Mouse (Mus musculus) liver, embryonic 13.5 days (tissue): Measurements from ENCODE around the gene Spag8. TPM values are rescaled to one million over a fixed set of nuclear protein-coding genes. Genes with fewer than 3 reads are reported as not detected.
A peak's percentile ranks its signal among the peaks of the same experiment; 100 is the strongest.

Experiments
- ATAC-seq: fragments of 200-750 bp; cut with Nextera tagmentation; 2 replicates; pipeline ENCODE4 v1.8.0; 2017; ENCODE audit warnings: low read depth, mild to moderate bottlenecking, moderate number of reproducible peaks, moderate library complexity
- DNase-seq: peaks from one replicate; pipeline ENCODE4 v3.0.0; 2022
- H3K27ac ChIP-seq: fragments of 300-500 bp; sonication (generic); 2 replicates; pipeline ENCODE4 v1.5.1; 2015; ENCODE audit warnings: moderate library complexity, mild to moderate bottlenecking, inconsistent platforms
- H3K27me3 ChIP-seq: fragments of 300-500 bp; sonication (generic); 2 replicates; pipeline ENCODE4 v1.6.1; 2015; ENCODE audit warnings: mild to moderate bottlenecking, inconsistent platforms
- H3K36me3 ChIP-seq: fragments of 300-500 bp; sonication (generic); 2 replicates; pipeline ENCODE4 v1.6.1; 2015; ENCODE audit warnings: mild to moderate bottlenecking, inconsistent platforms
- H3K4me1 ChIP-seq: fragments of 300-500 bp; sonication (generic); replicated peaks from 2 replicates; pipeline ENCODE4 v1.6.1; 2015; ENCODE audit warnings: inconsistent platforms
- H3K4me2 ChIP-seq: fragments of 300-500 bp; sonication (generic); 2 replicates; pipeline ENCODE4 v1.6.1; 2015; ENCODE audit warnings: inconsistent platforms, mild to moderate bottlenecking, moderate library complexity
- H3K4me3 ChIP-seq: fragments of 300-500 bp; sonication (generic); replicated peaks from 2 replicates; pipeline ENCODE4 v1.5.1; 2015; ENCODE audit warnings: mild to moderate bottlenecking, inconsistent platforms
- H3K9ac ChIP-seq: fragments of 300-500 bp; sonication (generic); 2 replicates; pipeline ENCODE4 v1.6.1; 2015; ENCODE audit warnings: mild to moderate bottlenecking, inconsistent platforms
- H3K9me3 ChIP-seq: fragments of 300-500 bp; sonication (generic); replicated peaks from 2 replicates; pipeline ENCODE4 v1.6.1; 2016; ENCODE audit warnings: inconsistent platforms
- WGBS: fragments of 180-500 bp; shearing (Covaris S2); methylation state at CpG from one replicate; pipeline ENCODE4 v1.1.7; 2015; ENCODE audit not compliant: insufficient replicate concordance; 5-methylcytosine and 5-hydroxymethylcytosine counted together
- polyA plus RNA-seq: library from polyadenylated mRNA; unstranded; fragments of >200 nt; fragmentation: Nextera tagmentation; extraction: Ambion mirVana; gene quantifications from 2 replicates; pipeline ENCODE4 v1.2.1, GENCODE M21; 2015

The Spag8 gene
- 0.10 and 0.12 TPM in 2 replicates for polyA plus RNA-seq

DNA sequence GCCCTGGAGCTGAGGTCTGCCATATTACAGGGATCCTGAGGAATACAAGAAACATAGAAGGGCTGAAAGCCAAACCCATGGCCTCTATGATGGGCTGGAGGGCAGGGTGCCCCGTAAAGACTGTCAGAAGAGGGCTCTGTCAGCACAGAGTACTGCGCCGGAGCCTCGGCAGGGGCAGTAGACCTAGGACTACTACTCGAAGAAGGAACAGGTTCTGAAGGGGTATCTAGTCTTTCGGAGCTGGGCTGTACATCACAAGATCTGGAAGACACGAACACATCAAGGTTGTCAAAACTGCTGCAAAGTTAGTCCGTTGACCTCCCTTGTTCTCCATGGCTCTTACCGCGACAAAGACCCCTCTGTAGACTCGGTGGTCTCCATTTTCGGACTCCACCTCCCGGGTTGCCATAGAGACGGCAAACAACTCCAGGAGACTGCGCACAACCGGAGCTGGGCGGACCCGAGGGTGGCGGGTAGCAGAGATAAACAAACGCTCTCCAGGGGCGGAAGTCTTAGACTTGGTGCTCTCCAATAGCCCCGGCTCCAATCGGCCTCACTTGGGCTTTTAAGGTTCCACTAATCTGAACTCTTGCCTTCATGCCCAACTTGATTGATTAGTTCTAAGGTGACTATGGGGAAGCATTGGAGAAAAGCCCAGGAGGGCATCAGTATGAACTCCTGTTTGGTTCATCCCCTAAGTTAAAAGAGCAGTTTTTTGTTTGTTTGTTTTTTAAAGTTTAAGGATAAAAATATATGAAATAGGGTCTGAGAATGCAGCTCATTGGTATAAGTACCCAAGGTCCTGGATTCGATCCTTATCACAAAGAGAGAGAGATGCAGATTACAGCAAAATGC is at the start of gene Spag8:
Gene Spag8, minus strand, starts transcription at position 434 of the 855 bp plus-strand sequence.
- no peak for ATAC-seq
- peak within 1 kb of the TSS; percentile 48 for H3K9ac ChIP-seq
- peak within 1 kb of the TSS; percentile 32 for H3K27ac ChIP-seq
- peaks cover 33% of the 10 kb centered on the region for H3K4me1 ChIP-seq
- peak; percentile 58 for DNase-seq
- peak within 1 kb of the TSS; percentile 47 for H3K4me3 ChIP-seq
- H3K27me3 ChIP-seq, result 0 out of 2 replicates have a peak, but pooled peaks cover 6% of the 10 kb centered on the region
- peak within 1 kb of the TSS; percentile 54 for H3K4me2 ChIP-seq
- H3K9me3 ChIP-seq, result peaks cover 10% of the 10 kb centered on the region
- peaks cover 6% of the 10 kb centered on the region for H3K36me3 ChIP-seq
- 16% methylated on average over 24 of the region's 24 CpGs for WGBS

DNA sequence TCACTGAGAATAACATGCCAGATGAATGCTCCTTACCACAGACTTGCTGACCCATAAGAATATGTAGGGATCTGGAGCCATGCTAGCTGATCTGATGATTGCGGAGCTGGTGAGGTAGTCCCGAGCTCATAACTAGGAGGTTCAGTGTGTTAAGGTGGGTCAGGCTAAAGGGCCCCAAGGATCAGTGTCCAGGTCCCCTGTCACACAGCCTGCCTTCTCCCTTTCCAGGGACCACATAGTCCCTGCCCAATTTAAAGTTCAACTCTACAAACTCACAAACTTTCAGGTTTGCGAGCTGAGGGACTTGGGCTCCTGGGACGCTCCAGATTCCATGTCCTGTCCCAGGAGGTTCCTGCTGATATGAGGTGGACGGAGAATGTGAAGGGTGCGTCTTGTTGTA is 47.3 kb upstream of the Spag8 start, which contains the start of gene Olfr70:
Gene Olfr70, minus strand, starts transcription at position 101 of the 400 bp plus-strand sequence.
- Histone ChIP-seq H3K27ac (no peak within 1 kb of the TSS), H3K27me3 (peaks cover 14% of the 10 kb centered on the region), H3K4me1 (peaks cover 2% of the 10 kb centered on the region), H3K9ac (no peak within 1 kb of the TSS), H3K9me3 (no peaks in the 10 kb centered on the region), H3K4me2 (no peak within 1 kb of the TSS), H3K36me3 (no peaks in the 10 kb centered on the region), H3K4me3 (no peak within 1 kb of the TSS)
- 77% methylated on average over 6 of the region's 6 CpGs for WGBS
- DNase-seq (no peak), ATAC-seq (no peak)

DNA sequence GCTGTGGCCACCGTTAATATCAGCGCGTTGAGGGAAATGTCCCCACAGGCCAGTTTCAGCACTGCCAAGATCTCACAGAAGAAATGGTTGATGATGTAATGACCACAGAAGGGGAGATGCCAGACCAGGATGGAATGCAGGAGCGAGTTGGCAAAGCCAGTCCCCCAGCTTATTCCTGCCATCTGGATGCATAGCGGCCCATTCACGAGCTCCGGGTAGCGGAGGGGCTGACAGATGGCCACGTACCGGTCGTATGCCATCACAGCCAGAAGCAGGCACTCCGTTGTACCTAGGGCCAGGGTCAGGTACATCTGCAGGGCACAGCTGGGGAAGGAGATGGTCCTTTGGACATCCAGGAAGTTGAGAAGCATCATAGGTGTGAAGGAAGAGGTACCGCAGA is 43.2 kb upstream of the Spag8 start:
- Histone ChIP-seq H3K9ac (no peak overlapping the region), H3K36me3 (no peaks in the 10 kb centered on the region), H3K27me3 (peaks cover 14% of the 10 kb centered on the region)

DNA sequence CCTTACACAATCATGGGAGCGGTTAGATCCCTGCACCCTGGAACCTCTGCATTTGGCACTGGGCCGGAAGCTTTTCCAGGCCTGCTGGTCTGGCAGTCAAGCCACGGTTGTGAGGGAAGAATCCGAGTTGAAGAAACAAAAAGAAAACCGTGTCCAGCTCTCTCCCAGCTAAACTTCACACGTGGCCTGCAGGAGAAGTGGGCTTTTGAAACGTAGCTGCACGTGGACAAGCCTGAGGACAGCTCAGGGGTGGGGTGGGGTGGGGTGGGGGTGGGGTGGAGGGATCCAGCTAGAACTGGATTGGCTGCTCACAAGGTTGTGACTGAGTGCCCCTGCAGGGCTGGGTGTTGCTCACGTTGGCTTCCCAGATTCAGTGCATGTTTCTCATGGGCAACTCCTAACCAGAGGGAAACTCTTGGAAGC is 41.9 kb upstream of the Spag8 start:
- Histone ChIP-seq H3K9me3 (no peaks in the 10 kb centered on the region), H3K4me2 (no peak overlapping the region), H3K27ac (no peak overlapping the region), H3K9ac (no peak overlapping the region), H3K36me3 (no peaks in the 10 kb centered on the region), H3K4me1 (peaks cover 35% of the 10 kb centered on the region), H3K4me3 (no peak overlapping the region), H3K27me3 (peaks cover 10% of the 10 kb centered on the region)
- no peak for DNase-seq
- WGBS, result 29% methylated on average over 9 of the region's 9 CpGs
- ATAC-seq, result 0 out of 2 replicates have a peak, but pooled peaks have one; percentile 50

More for the DNA sequence above, 43.2 kb upstream of the Spag8 start:
- peaks cover 35% of the 10 kb centered on the region for H3K4me1 ChIP-seq
- H3K4me2 ChIP-seq, result no peak overlapping the region
- no peak for DNase-seq
- WGBS, result 87% methylated on average over 13 of the region's 13 CpGs
- H3K4me3 ChIP-seq, result no peak overlapping the region
- no peak for ATAC-seq
- no peaks in the 10 kb centered on the region for H3K9me3 ChIP-seq
- no peak overlapping the region for H3K27ac ChIP-seq

DNA sequence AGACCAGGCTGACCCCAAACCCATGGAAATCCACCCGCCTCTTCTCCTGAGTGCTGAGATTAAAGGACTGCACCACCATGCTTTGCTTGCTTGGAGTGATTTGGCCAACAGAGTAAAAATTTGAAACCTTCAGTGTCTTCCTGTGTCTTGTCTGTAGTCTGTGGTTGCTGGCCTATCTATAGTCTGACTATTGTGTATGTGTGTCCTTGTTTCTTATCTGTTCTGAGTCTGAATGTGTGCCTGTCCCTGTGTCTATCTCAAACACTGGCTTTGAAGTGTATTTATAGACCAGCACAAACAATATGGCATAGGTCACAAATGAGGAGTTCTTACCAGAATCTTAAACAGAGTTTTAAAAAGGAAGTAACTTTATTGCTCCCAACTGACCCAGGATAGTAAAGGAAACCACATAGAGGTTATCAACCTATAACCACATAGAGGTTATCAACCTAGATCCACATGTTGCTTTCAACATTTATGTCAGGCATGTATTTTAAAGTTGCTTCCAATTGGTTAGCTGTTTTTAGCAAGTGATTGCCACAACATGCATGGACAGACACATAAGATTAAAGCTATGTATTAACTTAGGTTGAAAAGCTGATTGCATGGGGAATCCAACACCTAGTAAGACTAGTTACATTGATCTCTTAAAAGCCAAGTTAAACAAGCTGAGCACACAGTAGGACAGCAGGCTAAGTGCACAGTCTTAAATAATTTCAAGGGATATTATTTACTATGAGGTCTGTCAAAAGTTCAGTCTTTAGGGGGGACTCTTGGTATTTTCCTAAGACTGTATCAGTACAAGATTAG is 41.2 kb upstream of the Spag8 start:
- Histone ChIP-seq H3K4me2 (no peak overlapping the region), H3K27ac (no peak overlapping the region; the same call in 1 of the 2 replicates), H3K9me3 (no peaks in the 10 kb centered on the region), H3K27me3 (peaks cover 10% of the 10 kb centered on the region), H3K4me1 (peaks cover 35% of the 10 kb centered on the region), H3K4me3 (no peak overlapping the region), H3K36me3 (no peaks in the 10 kb centered on the region), H3K9ac (no peak overlapping the region)
- WGBS, result 30% methylated on average over 1 of the region's 1 CpGs
- DNase-seq (no peak), ATAC-seq (peak; percentile 40; the same call in 1 of the 2 replicates)

DNA sequence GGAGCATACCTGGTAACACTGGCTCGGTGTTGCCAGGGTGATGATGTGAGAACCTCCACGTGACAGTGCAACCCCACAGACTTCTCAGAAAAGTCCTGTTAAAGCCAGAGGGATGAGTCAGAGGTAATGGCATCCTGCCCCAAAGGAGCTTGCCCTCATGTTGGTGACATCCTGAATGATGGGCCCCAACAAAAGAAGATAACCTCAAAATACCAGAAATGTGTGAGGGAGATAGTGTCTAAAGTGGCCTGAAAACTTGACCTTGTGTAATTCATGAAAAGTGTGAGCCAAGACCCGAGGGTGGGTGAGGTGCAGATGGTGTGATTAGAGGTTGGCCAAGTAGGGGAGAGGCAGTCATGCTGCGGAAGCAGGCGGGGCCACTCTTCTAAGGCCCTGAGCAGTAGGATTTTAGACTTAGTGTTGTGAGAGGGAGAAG is 40.4 kb upstream of the Spag8 start:
- WGBS, result 17% methylated on average over 5 of the region's 5 CpGs
- peak; percentile 50 for ATAC-seq

DNA sequence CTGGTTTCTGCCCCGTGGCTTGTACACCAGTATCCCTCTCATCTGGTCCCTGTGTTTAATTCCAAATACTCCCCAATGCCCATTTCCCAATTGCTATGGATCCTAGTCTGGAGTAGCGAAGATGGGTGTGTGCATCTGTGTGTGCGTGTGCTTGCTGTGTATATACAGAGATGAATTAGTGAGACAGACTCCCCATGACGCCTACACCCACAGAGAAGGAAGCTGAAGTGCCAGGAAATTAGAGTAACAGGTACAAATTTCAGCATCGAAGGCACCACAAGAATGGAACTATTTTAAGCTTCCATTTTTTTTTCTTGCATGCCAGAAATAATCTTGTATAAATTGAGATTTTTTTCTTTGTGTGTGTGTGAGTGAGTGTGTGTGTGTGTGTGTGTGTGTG is 37.6 kb upstream of the Spag8 start:
- H3K4me1 ChIP-seq, result peaks cover 35% of the 10 kb centered on the region
- H3K36me3 ChIP-seq, result no peaks in the 10 kb centered on the region
- H3K27me3 ChIP-seq, result no peaks in the 10 kb centered on the region
- ATAC-seq (no peak), DNase-seq (no peak)
- 62% methylated on average over 5 of the region's 5 CpGs for WGBS
- H3K27ac ChIP-seq, result no peak overlapping the region
- no peak overlapping the region for H3K9ac ChIP-seq
- no peak overlapping the region for H3K4me3 ChIP-seq
- H3K9me3 ChIP-seq, result no peaks in the 10 kb centered on the region
- H3K4me2 ChIP-seq, result no peak overlapping the region

More for the DNA sequence above, 40.4 kb upstream of the Spag8 start:
- H3K9ac ChIP-seq, result no peak overlapping the region
- H3K9me3 ChIP-seq, result no peaks in the 10 kb centered on the region
- DNase-seq, result no peak
- H3K36me3 ChIP-seq, result no peaks in the 10 kb centered on the region
- peaks cover 35% of the 10 kb centered on the region for H3K4me1 ChIP-seq
- H3K27me3 ChIP-seq, result peaks cover 10% of the 10 kb centered on the region
- no peak overlapping the region for H3K4me2 ChIP-seq
- H3K27ac ChIP-seq, result no peak overlapping the region
- H3K4me3 ChIP-seq, result no peak overlapping the region

DNA sequence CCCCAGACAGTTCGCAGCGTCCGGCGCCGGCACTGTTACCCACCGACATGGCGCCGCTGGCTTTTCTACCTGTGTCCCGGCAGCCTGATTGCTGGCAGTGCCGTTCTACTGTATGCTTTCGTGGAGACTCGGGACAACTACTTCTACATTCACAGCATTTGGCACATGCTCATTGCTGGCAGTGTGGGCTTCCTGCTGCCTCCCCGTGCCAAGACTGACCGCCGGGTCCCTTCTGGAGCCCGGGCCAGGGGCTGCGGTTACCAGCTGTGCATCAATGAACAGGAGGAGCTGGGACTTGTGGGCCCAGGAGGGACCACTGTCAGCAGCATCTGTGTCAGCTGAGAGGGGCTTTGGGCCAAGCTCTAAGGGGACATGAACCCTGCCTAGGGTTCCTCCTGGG is 36.6 kb upstream of the Spag8 start:
- Histone ChIP-seq H3K4me1 (peaks cover 26% of the 10 kb centered on the region), H3K4me2 (no peak overlapping the region), H3K9ac (no peak overlapping the region), H3K9me3 (no peaks in the 10 kb centered on the region), H3K36me3 (no peaks in the 10 kb centered on the region), H3K4me3 (no peak overlapping the region), H3K27ac (no peak overlapping the region), H3K27me3 (no peaks in the 10 kb centered on the region)
- ATAC-seq (no peak), DNase-seq (no peak)
- WGBS, result 83% methylated on average over 17 of the region's 17 CpGs

DNA sequence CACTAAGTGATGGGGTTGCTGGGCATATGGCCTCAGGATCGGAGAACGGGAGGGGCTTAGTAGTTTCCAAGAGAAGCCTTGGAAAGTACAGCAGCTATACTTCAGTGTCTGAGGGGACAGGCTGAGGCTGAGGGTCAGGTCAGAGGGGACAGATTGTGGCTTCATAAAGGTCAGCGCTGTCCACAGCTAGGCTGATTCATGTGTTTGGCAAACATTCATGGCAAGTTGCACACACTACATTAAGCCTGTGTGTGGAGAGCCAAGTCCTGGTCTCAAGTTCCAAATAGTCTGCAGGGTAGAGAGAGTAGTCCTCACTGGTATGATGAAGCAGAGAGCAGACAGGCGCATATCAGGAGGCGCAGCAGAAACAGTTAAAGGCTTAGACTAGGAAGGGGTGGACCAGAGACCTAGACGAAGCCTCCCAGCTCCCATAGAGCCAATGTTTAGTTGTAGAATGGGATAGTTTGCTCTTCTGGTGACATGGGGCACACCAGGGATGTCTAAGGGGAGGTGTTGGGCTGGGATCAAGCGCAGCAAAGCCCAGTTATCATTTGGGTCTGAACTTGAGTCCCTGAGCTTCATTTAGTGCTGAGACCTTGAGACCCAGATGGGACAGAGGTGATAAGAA is 26.1 kb upstream of the Spag8 start:
- no peak for ATAC-seq

DNA sequence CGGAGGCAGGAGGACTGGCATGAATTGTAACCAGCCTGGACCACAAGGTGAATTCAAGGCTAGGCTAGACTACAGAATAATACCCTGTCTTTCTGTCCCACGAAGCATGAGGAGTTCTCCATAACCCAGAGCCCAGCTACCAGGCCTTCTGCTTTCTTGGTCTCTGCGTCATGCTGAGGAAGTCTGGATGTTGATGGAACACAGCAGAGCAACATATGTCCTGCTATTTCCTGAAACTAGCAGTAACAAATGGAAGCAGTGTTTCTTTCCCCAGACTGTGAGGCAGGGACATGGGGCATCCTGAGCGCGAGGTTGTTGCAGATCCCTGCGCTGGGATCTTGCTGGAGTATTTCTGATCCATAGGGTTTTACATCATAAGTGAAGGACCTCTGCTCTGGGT is 25.1 kb upstream of the Spag8 start:
- ATAC-seq (no peak), DNase-seq (no peak)
- Histone ChIP-seq H3K4me2 (no peak overlapping the region), H3K36me3 (no peaks in the 10 kb centered on the region), H3K9ac (no peak overlapping the region), H3K4me3 (no peak overlapping the region), H3K4me1 (no peaks in the 10 kb centered on the region; the same call in 1 of the 2 replicates), H3K27ac (no peak overlapping the region), H3K9me3 (no peaks in the 10 kb centered on the region), H3K27me3 (no peaks in the 10 kb centered on the region)
- WGBS, result 80% methylated on average over 6 of the region's 6 CpGs

More for the DNA sequence above, 26.1 kb upstream of the Spag8 start:
- Histone ChIP-seq H3K9me3 (no peaks in the 10 kb centered on the region), H3K36me3 (no peaks in the 10 kb centered on the region), H3K4me1 (no peaks in the 10 kb centered on the region; the same call in 1 of the 2 replicates), H3K4me2 (no peak overlapping the region), H3K27ac (no peak overlapping the region), H3K27me3 (no peaks in the 10 kb centered on the region), H3K9ac (no peak overlapping the region), H3K4me3 (no peak overlapping the region)
- WGBS, result 73% methylated on average over 7 of the region's 7 CpGs
- DNase-seq, result no peak

DNA sequence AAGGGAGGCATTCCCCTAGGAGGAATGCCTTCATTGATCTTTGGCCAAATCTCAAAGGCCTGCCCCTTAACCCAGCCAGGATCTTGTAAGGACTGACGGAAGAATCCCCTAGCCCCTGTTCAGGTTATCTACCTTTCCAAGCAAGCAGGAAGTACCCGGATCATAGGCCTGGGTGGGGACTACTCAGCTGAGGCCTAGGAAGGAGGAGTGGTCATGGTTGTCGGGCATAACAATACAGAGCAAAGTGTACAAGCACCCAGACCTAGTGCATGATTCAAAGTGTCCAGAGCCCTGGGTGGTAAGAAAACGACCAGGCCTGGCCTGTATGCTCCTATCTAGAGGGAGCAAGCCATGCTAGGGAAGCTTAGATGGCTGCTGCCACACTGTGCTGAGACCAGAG is 22.2 kb upstream of the Spag8 start:
- ATAC-seq (no peak), DNase-seq (no peak)
- Histone ChIP-seq H3K9ac (no peak overlapping the region), H3K4me3 (no peak overlapping the region), H3K4me1 (no peaks in the 10 kb centered on the region; the same call in 1 of the 2 replicates), H3K36me3 (no peaks in the 10 kb centered on the region), H3K27me3 (peaks cover 4% of the 10 kb centered on the region; the same call in 1 of the 2 replicates), H3K4me2 (no peak overlapping the region), H3K9me3 (no peaks in the 10 kb centered on the region), H3K27ac (no peak overlapping the region)
- WGBS, result 49% methylated on average over 4 of the region's 4 CpGs
